Mouse (Mus musculus) lung, embryonic 16.5 days (tissue): Measurements from ENCODE around the gene Car14. TPM values are rescaled to one million over a fixed set of nuclear protein-coding genes. Genes with fewer than 3 reads are reported as not detected.

Experiments
- ATAC-seq: fragments of 200-750 bp; cut with Nextera tagmentation; 2 replicates; pipeline ENCODE4 v1.8.0; 2017; ENCODE audit warnings: low read depth, mild to moderate bottlenecking, moderate library complexity
- H3K27ac ChIP-seq: fragments of 300-500 bp; sonication (generic); 2 replicates; pipeline ENCODE4 v1.5.1; 2014; ENCODE audit warnings: mild to moderate bottlenecking, control low read depth, low read length
- H3K27me3 ChIP-seq: fragments of 300-500 bp; sonication (generic); 2 replicates; pipeline ENCODE4 v1.6.1; 2014; ENCODE audit warnings: low read depth, low read length, mixed read lengths; ENCODE audit not compliant: control insufficient read depth, insufficient read depth
- H3K36me3 ChIP-seq: fragments of 300-500 bp; sonication (generic); 2 replicates; pipeline ENCODE4 v1.6.1; 2014; ENCODE audit warnings: low read length; ENCODE audit not compliant: control insufficient read depth, insufficient read depth
- H3K4me1 ChIP-seq: fragments of 300-500 bp; sonication (generic); replicated peaks from 2 replicates; pipeline ENCODE4 v1.6.1; 2014; ENCODE audit warnings: low read length, mixed read lengths; ENCODE audit not compliant: control insufficient read depth, insufficient read depth
- H3K4me2 ChIP-seq: fragments of 300-500 bp; sonication (generic); 2 replicates; pipeline ENCODE4 v1.6.1; 2014; ENCODE audit warnings: low read depth, low read length, control low read depth
- H3K4me3 ChIP-seq: fragments of 300-500 bp; sonication (generic); 2 replicates; pipeline ENCODE4 v1.5.1; 2014; ENCODE audit warnings: mild to moderate bottlenecking, low read length, control low read depth
- H3K9ac ChIP-seq: fragments of 300-500 bp; sonication (generic); 2 replicates; pipeline ENCODE4 v1.6.1; 2014; ENCODE audit warnings: low read length, control low read depth
- H3K9me3 ChIP-seq: fragments of 300-500 bp; sonication (generic); 2 replicates; pipeline ENCODE4 v1.6.1; 2016; ENCODE audit warnings: low read length; ENCODE audit not compliant: control insufficient read depth
- WGBS: fragments of 180-500 bp; shearing (Covaris S2); extraction: QIAGEN DNeasy Blood & Tissue Kit; methylation state at CpG from one replicate; pipeline ENCODE4 v1.1.7; 2014; 5-methylcytosine and 5-hydroxymethylcytosine counted together
- polyA plus RNA-seq: library from polyadenylated mRNA; unstranded; fragments of >200 nt; fragmentation: Nextera tagmentation; extraction: Ambion mirVana; gene quantifications from 2 replicates; pipeline ENCODE4 v1.2.1, GENCODE M21; 2015

The Car14 gene
- polyA plus RNA-seq, 1 experiment from 2014 or later = 13.0 TPM

- no peak overlapping the region for H3K9ac ChIP-seq
- no peak overlapping the region for H3K4me3 ChIP-seq
- WGBS = 42% methylated on average over 4 of the region's 4 CpGs
- no peak for ATAC-seq
- H3K36me3 ChIP-seq = no peaks in the 10 kb centered on the region
- H3K4me2 ChIP-seq = no peak overlapping the region
- no peak overlapping the region for H3K27ac ChIP-seq
- peaks cover 7% of the 10 kb centered on the region; the same call in 1 of the 2 replicates for H3K27me3 ChIP-seq
- H3K9me3 ChIP-seq = no peaks in the 10 kb centered on the region
- H3K4me1 ChIP-seq = peaks cover 25% of the 10 kb centered on the region
Observed at GRCm38 (mm10) chr3:95907613-95908012, 3.1 kb upstream of the Car14 start.

DNA sequence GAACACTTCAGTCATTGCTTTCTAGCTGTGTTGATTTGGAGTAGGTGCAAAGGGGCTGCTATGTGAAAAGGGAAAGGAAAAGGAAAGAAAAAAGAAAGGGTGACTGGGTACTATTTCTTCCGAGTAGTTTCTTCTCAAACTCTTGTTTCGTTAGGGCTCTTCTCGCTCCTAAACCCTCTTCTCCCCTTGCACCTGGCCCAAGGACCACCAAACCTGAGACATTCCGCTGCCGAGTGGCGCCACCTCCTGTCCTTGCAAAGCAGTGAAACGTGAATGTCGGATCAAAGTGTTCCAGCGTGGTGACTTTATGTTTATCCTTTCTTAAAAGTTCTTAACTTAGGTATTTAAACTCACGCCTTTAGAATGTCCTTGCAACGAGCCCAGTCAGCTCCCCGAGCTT is 2.4 kb upstream of the Car14 start:
- Histone ChIP-seq H3K4me2 (peak overlapping the region; percentile 52), H3K9ac (no peak overlapping the region), H3K27ac (no peak overlapping the region), H3K4me3 (peak overlapping the region; percentile 26), H3K9me3 (no peaks in the 10 kb centered on the region), H3K27me3 (peaks cover 7% of the 10 kb centered on the region; the same call in 1 of the 2 replicates), H3K36me3 (no peaks in the 10 kb centered on the region), H3K4me1 (peaks cover 25% of the 10 kb centered on the region)
- no peak for ATAC-seq
- under 1% methylated on average over 12 of the region's 12 CpGs for WGBS

DNA sequence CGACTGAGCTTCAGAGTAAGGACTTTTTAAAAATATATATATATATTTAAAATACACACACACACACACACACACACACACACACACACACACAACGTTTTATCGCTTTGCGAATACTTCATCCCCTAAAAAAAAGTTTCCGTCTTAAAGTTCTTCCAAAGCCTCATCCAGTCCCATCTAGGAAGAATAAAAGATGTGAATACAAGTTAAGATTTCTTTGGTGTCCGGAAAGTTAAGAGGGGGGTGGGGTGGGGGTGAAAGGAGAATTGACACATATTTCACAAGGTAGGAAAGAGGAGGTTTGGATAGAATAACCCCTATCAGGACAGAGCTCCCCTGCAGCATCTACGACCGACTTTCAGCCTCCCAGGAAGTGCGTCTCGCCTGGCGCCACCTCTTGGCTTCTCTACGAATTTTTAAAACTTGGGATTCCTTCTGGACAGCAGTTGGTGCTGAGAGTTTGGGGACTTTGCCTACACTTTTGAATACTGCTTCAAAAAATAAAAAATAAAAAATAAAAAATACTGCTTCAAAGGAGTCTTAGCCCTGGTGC is 1.5 kb upstream of the Car14 start:
- H3K27ac ChIP-seq = no peak overlapping the region
- 0% methylated on average over 12 of the region's 12 CpGs for WGBS
- peak overlapping the region; percentile 27 for H3K4me3 ChIP-seq
- peak overlapping the region; percentile 46; the same call in 1 of the 2 replicates for H3K9ac ChIP-seq
- no peaks in the 10 kb centered on the region for H3K9me3 ChIP-seq
- H3K27me3 ChIP-seq = peaks cover 7% of the 10 kb centered on the region; the same call in 1 of the 2 replicates
- no peaks in the 10 kb centered on the region for H3K36me3 ChIP-seq
- peak; percentile 44; the same call in 1 of the 2 replicates for ATAC-seq
- H3K4me1 ChIP-seq = peaks cover 25% of the 10 kb centered on the region
- H3K4me2 ChIP-seq = peak overlapping the region; percentile 52

DNA sequence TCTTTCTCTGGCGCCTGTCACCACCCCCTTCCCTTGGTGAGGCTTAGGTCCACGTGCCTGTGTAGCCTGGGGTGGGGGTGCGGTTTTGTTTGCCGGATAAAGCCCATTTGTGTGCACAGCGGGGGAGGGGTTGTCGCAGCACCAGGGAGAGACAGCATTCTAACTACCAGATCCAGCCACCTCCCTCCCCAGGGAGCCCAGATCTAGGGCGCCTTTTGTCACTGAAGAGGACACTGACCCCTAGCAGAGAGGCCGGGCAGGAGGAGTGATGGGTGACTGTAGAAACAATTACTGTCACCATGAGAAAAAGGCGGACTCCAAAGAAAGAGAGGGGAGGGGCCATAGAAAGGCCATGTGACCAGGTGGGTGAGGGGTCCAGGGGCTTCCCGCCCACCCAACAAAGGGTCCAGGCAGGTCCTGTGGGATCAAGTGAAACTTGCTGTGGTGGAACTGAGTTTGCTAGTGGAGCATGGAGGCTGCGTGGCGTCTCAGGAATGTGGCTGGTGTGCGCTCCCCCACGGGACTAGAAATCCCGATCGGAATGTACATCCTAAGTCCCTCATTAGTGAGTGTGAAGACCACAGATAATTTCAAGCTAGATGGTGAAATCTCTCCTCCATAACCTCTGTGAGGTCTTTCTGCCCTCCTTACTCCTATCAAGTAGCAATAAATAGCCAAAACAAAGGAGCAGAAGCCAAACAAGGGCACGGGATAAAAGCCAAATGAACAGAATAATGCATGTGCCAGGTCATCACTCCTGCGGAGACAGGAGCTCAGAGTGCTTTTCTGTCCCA is 852 bp upstream of the Car14 start:
- Histone ChIP-seq H3K4me3 (peak overlapping the region; percentile 27), H3K27me3 (peaks cover 7% of the 10 kb centered on the region; the same call in 1 of the 2 replicates), H3K4me1 (peaks cover 25% of the 10 kb centered on the region), H3K4me2 (peak overlapping the region; percentile 52), H3K9me3 (no peaks in the 10 kb centered on the region), H3K9ac (peak overlapping the region; percentile 50; the same call in 1 of the 2 replicates), H3K36me3 (no peaks in the 10 kb centered on the region), H3K27ac (peak overlapping the region; percentile 26; the same call in 1 of the 2 replicates)
- ATAC-seq = peak; percentile 56
- WGBS = under 1% methylated on average over 18 of the region's 18 CpGs

DNA sequence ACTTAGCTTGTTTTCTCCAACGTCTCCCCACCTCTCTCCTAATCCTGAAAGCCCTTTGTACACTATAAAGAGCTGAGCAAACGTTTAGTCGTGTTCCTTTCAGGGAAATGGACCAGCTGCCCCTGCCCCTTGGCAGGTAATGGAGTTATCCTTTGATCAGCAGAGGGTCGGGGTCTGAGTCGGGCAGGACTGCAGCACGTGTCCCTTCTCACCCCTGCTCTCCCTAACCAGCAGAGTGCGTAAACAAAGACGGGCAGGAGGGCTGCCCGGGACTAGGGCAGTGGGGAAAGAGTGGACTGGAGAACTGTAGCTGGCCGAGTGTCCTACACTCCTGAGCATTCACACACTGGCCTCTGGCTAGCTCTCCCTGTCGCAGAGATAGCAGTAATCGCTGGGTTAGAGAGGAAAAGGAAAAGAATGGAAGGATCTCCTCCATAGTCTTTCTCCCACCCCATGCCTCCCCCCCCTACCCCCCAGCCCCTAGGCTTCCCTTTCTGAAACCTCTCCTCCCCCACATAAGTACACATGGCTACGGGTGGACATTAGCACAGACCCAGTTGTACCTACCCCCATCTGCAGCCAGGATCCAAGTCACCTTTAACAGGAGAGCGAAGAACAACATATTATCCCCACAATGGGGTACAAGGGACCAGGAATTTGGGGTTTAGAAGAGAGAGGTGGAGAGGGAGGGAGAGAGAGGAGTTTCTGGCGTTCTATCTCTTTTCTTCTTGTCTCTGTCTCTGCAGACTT is 563 bp downstream of the Car14 start:
- H3K4me2 ChIP-seq = peak overlapping the region; percentile 52
- ATAC-seq = 0 out of 2 replicates have a peak, but pooled peaks have one; percentile 16
- no peaks in the 10 kb centered on the region for H3K9me3 ChIP-seq
- WGBS = 6% methylated on average over 15 of the region's 15 CpGs
- H3K27me3 ChIP-seq = peaks cover 7% of the 10 kb centered on the region; the same call in 1 of the 2 replicates
- peak overlapping the region; percentile 27 for H3K4me3 ChIP-seq
- peaks cover 25% of the 10 kb centered on the region for H3K4me1 ChIP-seq
- H3K9ac ChIP-seq = peak overlapping the region; percentile 37
- 0 out of 2 replicates have a peak overlapping the region, but pooled peaks have one; percentile 41 for H3K27ac ChIP-seq
- H3K36me3 ChIP-seq = no peaks in the 10 kb centered on the region

DNA sequence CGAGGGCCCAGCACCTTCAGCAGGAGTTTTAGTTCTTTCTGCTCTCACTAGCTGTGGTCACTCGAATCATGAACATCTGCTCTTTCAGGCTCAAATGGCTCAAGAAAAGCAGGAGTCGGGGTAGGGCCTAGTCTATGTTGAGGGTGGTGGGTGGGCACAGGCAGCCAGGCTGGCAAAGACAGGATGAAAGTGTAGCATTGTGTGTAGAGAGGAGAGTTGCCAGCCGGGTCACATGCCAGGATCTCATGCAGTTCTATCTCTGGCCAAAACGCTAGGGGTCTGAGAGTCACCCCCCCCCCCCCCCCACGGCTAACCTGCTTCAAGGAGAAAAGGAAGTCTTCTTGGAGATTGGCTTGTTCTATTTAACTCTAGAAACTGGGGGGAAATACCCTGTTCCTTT is 1.8 kb downstream of the Car14 start:
- Histone ChIP-seq H3K36me3 (no peaks in the 10 kb centered on the region), H3K4me3 (no peak overlapping the region), H3K4me2 (no peak overlapping the region), H3K27me3 (peaks cover 7% of the 10 kb centered on the region; the same call in 1 of the 2 replicates), H3K9me3 (no peaks in the 10 kb centered on the region), H3K4me1 (peaks cover 25% of the 10 kb centered on the region), H3K27ac (no peak overlapping the region), H3K9ac (no peak overlapping the region)
- no peak for ATAC-seq
- 20% methylated on average over 6 of the region's 6 CpGs for WGBS

DNA sequence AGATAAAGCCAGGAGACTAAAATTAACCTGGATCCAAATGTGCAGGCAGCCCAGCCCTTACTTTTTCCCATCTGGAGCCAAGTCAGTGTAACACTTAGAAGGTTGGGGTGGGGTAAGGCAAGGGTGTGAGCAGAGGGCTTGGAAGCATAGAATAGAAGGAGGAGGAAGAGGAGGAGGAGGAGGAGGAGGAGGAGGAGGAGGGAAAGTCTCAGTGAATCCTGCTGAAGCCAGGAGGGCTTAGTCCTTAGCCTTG is 2.2 kb downstream of the Car14 start:
- H3K4me3 ChIP-seq = no peak overlapping the region
- H3K4me2 ChIP-seq = no peak overlapping the region

DNA sequence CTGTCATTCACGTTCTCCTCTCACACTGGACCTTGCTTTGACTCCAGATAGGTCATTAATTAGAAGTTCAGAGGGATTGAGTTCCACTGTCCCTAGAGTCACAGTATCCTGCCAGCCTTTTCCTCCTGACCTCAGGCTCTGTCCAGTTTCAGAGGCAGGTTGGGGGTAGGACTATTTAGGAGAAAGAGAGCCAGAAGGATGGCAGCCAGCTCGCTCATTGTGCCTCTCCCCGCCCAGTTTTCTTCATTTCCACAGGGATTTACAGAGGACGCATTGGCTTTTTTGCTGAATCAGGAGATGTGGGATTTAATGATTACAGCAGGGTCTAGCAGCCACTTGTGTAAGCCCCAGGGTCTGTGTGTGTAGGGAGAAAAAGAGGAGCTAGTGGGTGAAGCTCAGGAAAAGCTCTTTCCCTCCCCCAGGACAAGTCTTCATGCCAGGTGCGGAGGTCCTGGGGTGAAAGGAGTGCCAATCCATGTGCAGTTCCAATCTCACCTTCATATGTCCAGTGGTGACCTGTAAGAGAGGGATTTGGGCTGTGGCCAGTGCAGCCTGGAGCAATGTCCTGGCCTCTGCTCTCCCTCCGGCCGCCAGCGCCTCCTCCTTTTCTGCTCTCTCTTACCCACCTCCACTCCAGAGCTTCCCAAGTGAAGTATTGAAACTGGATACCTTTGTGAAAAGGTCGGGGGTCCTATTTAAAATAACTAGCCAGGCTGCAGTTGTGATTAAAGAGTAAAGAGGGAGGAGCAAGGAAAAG is 2.7 kb downstream of the Car14 start:
- 46% methylated on average over 9 of the region's 9 CpGs for WGBS
- Histone ChIP-seq H3K9ac (no peak overlapping the region), H3K27ac (no peak overlapping the region), H3K4me2 (no peak overlapping the region), H3K4me3 (no peak overlapping the region), H3K36me3 (no peaks in the 10 kb centered on the region), H3K4me1 (peaks cover 25% of the 10 kb centered on the region), H3K9me3 (no peaks in the 10 kb centered on the region), H3K27me3 (peaks cover 7% of the 10 kb centered on the region; the same call in 1 of the 2 replicates)
- ATAC-seq = no peak

More for the DNA sequence above, 2.2 kb downstream of the Car14 start:
- H3K27me3 ChIP-seq = peaks cover 7% of the 10 kb centered on the region; the same call in 1 of the 2 replicates
- H3K4me1 ChIP-seq = peaks cover 25% of the 10 kb centered on the region
- H3K27ac ChIP-seq = no peak overlapping the region
- H3K9ac ChIP-seq = no peak overlapping the region
- H3K36me3 ChIP-seq = no peaks in the 10 kb centered on the region
- no peaks in the 10 kb centered on the region for H3K9me3 ChIP-seq
- no peak for ATAC-seq
